Mouse (Mus musculus): Measurements from ENCODE around the gene Cep250.

- TF ChIP-seq POLR2A (IDR thresholded peaks at IDR 0.05; ENCODE audit: borderline replicate concordance, control insufficient read depth, low read depth, low read length) (no peak), CTCF (IDR thresholded peaks at IDR 0.05; ENCODE audit: control insufficient read depth, insufficient read depth, low read length) (no peak)
Measured at GRCm38 (mm10) chr2:155961862-155962261, 5.6 kb downstream of the Cep250 start.
